Mouse (Mus musculus) naive thymus-derived CD4-positive, alpha-beta T cell, adult 2 months (primary cell): ENCODE results near the gene Bdh1.

Experiments used
- DNase-seq: peaks from one replicate; pipeline ENCODE4 v3.0.0-alpha.2; 2011; ENCODE audit warnings: low read depth

The Bdh1 gene

GRCm38 (mm10) chr16:31501751-31502365 lies 79.8 kb downstream of the Bdh1 start:
- DNase-seq: no peak

- DNase-seq: no peak
Observed at GRCm38 (mm10) chr16:31506665-31507456, 84.8 kb downstream of the Bdh1 start.

- no peak for DNase-seq
Observed at GRCm38 (mm10) chr16:31507457-31507755, 85.3 kb downstream of the Bdh1 start.

- peak; percentile 23 for DNase-seq
Observed at GRCm38 (mm10) chr16:31507794-31508526, 85.9 kb downstream of the Bdh1 start.
